Mouse (Mus musculus) induced T-regulatory cell, adult 2 months (primary cell): ENCODE measurements around the gene Polr2e.

Experiments
- DNase-seq: peaks from one replicate; pipeline ENCODE4 v3.0.0-alpha.2; 2012; ENCODE audit warnings: low read depth

Gene Polr2e

GRCm38 (mm10) chr10:80039559-80039979 lies at the start of gene Polr2e:
TSS of gene Polr2e (minus strand) at chr10:80039795.
- peak; percentile 99 for DNase-seq

DNA sequence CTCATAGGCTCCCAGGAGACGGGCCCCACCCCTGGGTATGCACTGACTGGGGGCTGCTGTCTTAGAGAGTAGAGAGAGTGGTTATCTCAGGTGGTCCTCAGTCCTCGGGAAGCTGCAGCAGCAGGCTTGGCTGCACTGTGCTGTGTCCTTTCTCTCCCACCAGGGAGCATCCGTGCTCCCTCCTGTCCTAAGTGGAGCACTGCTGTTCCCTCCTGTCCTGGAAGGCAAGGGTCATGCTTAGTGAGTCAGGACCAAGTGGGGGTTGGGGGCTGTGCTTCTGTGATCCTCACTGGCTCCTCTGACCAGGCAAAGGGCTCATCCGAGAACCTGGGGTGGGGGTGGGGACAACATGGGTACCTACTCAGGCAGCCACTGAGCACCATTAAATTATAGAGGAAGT lies 49.6 kb upstream of the Polr2e start:
- no peak for DNase-seq

DNA sequence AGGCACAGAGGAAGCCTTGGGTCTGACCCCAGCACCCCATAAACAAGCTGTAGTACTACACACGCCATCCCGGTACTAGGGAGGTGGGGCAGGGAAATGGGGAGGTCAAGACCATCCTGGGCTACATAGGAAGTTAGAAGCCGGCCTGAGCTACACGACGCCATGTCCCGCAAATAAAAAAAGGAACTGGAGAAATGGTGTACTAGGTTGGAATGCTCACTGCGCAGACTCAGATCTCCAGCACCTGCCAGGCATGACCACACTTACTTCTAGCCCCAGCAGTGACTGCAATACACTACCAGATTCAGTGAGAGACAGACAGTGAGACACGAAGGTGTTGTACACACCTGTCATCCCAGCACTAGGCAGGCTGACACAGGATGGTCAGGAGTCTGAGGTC lies 47.9 kb upstream of the Polr2e start:
- no peak for DNase-seq

DNA sequence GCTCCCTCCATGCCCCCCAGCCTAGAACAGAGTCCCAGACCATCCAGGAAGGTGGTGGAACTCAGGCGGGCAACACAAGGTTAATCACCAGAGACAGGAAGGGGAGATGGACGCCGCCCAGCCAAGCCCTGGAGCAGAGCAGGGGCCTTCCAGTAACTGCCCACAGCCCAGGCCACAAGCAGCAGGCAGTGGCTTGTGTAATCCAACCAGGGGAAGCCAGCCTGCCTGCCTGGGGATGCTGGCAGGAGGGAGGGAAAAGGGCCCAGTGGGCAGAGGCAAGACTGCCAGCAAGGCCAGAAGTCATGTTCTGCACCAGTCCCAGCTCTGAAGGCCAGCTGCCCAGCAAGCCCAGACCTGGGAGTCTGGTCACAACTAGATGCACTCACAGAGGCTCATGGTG lies 47.3 kb upstream of the Polr2e start:
- DNase-seq: no peak

DNA sequence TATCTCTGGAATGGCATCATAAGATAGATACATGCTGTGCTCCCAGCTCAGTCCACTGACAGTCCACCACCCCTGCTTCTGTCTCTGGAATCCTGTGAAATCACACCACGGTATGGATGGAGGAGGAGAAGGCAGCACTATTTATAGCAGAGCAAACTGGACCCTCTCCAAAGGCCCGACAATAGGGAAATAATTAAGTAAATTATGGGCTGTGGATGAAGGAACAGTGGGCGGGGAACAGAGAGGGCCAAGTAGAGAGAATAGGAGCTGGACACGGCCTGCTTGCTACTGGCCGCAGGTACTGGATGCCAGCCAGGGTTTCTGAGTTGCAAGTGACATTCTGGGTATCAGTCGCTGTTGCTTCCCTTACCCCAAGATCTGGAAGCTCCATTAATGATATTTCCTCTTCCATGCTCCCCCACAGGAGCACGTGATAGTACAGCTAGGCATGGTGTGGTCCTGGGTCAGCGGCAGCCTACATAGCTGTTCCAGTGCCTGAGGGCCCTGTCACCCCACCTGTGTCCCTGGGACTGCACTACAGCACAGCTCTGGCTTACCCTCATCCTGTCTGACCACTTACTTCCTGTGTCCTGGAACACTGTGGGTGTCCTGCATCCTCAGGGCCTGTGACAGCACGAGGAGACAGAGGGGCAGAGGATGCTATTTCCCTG lies 45.4 kb upstream of the Polr2e start:
- no peak for DNase-seq

DNA sequence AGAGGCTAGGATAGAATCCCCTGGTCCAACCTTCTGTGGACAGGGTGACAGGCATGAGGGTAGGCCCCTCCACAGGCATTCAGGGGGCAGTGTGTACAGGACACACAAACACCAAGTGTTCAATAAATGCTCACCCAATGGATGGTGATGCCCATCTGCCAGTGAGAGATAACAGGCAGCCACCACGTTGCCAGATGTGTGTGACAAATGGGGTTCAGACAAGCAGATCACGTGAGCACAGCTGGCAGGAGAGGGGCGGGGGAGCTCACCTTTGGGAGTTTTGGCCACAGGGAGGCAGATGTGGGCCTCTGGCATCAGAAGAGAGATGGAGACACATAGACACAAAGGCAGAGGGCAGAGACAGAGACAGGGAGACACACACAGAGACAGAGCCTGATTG lies 41.5 kb upstream of the Polr2e start:
- DNase-seq: no peak

DNA sequence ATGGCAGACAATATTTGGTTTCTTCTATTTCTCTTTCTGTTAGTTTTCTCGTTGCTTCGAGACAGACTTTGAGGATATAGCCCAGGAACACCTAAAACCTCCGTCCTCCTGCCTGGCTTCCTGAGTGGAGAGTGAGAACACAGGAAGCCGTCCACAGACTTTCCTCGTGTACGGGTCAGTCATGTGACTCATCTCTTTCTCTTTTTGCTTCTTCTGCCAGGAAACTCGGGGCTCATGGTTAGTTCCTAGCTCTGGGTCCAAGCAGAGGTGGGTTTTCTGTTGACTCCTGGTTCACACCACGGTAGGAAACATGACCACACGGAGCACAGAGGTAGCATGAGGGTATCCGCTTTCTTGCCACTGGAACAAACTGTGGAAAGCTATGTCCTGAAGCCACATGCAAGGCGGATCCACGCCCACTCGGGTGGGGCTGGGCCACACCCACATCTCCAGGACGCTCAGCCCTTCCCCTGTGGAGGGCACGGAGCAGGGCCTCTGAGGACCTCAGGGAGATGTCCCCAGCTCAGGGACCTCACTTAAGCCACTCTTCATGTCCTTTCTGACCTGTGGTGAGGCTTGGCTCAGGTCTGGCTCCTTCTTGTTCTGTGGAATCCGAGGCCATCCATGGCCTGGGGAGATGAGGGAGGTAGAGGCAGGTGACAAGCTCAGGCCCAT lies 40.9 kb upstream of the Polr2e start:
- DNase-seq: no peak

DNA sequence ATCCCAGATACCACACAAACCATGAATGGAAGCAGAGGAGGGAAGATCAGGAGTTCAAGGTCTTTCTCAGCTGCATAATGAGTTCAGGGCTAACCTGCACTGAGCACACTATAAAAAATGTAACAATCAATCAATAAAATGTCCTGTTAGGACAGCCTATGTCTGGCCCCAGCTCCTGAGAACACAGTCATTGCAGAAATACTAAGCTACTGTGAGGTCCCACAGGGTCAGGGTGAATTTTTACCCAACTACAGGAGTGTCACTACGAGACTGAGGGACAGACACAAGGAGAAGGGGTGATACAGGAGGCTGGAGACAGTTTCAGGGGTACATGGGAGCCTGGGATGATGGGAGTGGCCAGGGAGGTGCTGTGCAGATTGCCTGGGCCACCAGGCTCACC lies 38.8 kb upstream of the Polr2e start:
- DNase-seq: no peak

GRCm38 (mm10) chr10:80077312-80077711 lies 37.7 kb upstream of the Polr2e start:
- no peak for DNase-seq

GRCm38 (mm10) chr10:80076386-80076785 lies 36.8 kb upstream of the Polr2e start:
- DNase-seq: no peak

DNA sequence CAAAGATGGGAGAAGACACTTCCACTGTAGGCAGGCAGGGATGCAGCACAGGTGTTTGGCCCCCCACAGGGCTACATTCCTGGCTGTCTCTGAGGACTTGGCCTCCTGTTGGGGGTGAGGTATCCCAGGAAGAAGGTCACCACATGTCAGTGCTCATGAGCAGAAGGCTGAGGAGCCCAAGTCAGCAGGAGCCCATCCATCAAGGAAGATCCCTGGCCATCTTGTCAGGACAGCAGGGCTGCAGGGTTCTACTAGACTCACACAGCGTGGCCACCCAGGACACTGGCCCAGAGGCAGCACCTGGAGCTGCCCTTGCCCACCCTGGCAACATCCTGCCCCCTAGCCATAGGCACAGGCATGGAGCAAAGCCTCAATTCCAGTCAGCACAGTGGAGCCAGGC lies 36.3 kb upstream of the Polr2e start:
- DNase-seq: no peak

DNA sequence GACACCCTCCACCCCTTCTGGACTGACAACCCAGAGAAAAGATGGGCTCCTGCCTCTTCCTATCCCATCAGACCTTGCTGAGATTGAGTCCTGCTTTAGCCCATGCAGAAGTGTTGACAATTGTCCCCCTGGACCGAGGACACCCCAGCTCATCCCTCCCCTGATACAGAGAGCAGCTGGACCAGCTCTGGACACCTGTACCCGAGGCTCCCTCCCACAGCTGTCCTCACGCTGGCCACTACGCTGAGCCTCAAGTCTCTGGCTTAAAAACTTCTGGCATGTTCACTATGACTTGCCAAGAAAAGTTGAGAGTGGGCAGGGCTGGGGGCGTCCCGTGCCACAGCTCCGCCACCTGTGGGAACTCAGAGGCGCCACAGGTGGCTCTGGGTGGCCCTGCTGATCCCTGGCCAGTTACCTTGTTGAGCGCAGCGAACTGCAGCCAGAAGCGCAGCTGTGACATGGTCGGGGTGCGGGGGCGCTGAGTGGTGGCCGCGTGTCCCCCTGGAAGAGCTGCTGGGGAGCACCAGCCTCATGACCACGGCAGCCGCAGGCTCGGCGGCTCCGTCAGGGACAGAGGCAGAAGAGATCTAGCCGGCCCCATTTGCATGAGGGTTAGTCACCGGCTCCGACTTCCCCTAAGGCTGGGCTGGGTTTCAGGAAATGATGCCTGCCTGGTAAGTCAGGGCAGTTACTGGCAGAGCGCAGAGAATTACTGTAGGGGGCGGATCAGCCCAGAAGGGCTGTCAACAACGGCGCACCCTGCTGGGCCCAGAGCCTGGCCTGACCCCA lies 35.4 kb upstream of the Polr2e start:
- DNase-seq: peak; percentile 94

DNA sequence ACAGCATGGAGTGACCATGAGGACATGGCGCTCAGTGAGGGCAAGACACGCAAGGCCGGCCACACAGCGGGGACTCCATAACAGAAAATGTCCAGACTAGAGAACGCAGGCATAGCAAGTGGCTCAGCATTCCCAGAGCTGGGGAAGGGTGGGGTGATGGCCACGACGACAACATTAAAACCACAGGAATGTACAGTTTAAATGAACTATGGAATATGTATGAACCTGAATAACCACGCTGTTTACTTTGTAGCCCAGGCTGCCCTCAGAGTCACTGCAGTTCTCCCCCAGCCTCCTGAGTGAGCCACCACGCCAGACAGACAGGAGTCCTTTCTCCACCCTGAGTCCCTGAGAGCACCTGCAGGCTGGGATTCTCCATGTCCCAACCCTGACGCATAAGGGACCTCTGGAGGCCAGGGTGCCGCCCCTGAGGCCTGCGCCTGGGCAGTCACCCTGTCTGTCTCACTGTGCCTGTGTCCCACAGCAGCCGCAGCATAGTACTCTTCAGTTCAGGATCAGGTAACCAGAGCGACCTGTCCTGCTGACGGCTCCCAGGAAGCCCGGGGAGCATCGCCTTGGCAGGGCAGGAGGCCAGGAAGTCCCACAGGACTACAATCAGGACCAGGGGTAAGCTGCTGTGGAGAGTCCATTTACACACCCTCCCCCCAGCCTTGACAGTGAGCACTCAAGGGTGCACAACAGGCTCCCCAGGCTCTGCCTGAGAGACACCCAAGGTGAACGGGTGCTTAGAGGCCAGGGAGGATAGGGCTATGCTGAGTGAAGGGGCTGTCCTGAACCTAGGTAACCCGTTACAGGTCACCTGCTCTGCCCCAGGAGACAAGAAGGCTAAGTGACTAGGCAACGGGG lies 33.3 kb upstream of the Polr2e start:
- DNase-seq: peak; percentile 22

DNA sequence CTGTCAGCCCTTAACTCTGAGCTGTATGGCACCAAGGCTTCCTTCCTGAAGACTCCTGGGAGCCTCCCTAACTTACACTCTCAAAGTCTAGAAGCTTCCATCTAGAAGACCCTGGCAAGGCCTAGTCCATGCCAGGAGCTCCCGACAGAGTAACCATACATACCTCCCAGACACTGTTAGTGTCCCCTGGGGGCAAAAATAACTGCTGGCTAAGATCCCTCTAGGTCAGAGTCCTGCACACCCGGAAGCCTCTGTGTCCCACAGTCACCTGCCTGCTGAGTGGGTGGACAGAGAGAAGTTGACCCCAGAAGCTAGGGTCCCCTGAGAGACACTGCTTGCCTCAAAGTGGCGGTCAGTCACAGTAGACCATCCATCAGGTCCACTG lies 31.9 kb upstream of the Polr2e start:
- DNase-seq: no peak

GRCm38 (mm10) chr10:80070837-80071515 lies 31.4 kb upstream of the Polr2e start:
- no peak for DNase-seq

DNA sequence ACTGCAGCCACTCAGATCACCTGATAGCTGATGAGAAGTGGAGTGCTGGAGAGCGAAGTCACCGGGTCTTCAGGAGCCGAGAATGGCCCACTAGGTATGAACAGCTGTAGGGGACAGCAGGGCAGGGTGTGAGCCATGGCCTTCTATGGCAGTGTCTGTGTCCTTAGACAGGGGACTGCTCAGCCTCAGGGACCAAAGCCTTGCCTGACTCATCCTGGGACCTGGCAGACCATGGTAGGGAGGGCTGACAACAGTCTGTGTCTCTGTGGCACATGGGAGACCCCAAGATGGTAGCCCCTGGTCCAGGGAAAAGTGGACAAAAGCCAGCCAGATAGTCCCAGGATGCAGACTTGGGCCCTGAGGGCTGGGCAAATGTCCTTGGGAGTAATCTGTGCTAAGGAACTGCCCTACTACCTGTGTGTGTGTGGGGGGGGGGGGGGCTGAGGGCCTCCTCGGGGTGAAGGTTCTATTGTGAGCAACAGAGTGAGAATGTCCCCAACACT lies 30.4 kb upstream of the Polr2e start:
- DNase-seq: no peak

GRCm38 (mm10) chr10:80069251-80069650 lies 29.7 kb upstream of the Polr2e start:
- no peak for DNase-seq

- DNase-seq: peak; percentile 33
Measured at GRCm38 (mm10) chr10:80063877-80064650, 24.5 kb upstream of the Polr2e start.

GRCm38 (mm10) chr10:80063104-80063503 lies 23.5 kb upstream of the Polr2e start:
- DNase-seq: no peak

- no peak for DNase-seq
Measured at GRCm38 (mm10) chr10:80057683-80058326, 18.2 kb upstream of the Polr2e start.
